Mouse (Mus musculus) embryonic facial prominence, embryonic 10.5 days (tissue): ENCODE measurements at regions not wholly inside any gene's neighbourhood (a gene's known extent, or its start where the extent isn't known, plus 50 kb on each side); places are given as distances from the start of the nearest gene placed in this dataset.
A peak's percentile ranks its signal among the peaks of the same experiment; 100 is the strongest.

Experiments used
- DNase-seq: peaks from one replicate; pipeline ENCODE4 v3.0.0-alpha.2; 2017; ENCODE audit warnings: low spot score
- H3K27ac ChIP-seq: fragments of 300-500 bp; sonication (generic); replicated peaks from 2 replicates; pipeline ENCODE4 v1.5.1; 2016; ENCODE audit warnings: mild to moderate bottlenecking
- H3K27me3 ChIP-seq: fragments of 300-500 bp; sonication (generic); replicated peaks from 2 replicates; pipeline ENCODE4 v1.6.1; 2016; ENCODE audit warnings: low read depth, mild to moderate bottlenecking; ENCODE audit not compliant: poor library complexity, severe bottlenecking
- H3K36me3 ChIP-seq: fragments of 300-500 bp; sonication (generic); replicated peaks from 2 replicates; pipeline ENCODE4 v1.6.1; 2016; ENCODE audit warnings: mild to moderate bottlenecking, moderate library complexity
- H3K4me1 ChIP-seq: fragments of 300-500 bp; sonication (generic); 2 replicates; pipeline ENCODE4 v1.6.1; 2016
- H3K4me3 ChIP-seq: fragments of 300-500 bp; sonication (generic); 2 replicates; pipeline ENCODE4 v1.5.1; 2016; ENCODE audit warnings: mild to moderate bottlenecking, moderate library complexity
- H3K9me3 ChIP-seq: fragments of 300-500 bp; sonication (generic); 2 replicates; pipeline ENCODE4 v1.6.1; 2016; ENCODE audit warnings: mild to moderate bottlenecking
- WGBS: fragments of 180-500 bp; shearing (Covaris S2); methylation state at CpG from one replicate; pipeline ENCODE4 v1.1.7; 2016; 5-methylcytosine and 5-hydroxymethylcytosine counted together

DNA sequence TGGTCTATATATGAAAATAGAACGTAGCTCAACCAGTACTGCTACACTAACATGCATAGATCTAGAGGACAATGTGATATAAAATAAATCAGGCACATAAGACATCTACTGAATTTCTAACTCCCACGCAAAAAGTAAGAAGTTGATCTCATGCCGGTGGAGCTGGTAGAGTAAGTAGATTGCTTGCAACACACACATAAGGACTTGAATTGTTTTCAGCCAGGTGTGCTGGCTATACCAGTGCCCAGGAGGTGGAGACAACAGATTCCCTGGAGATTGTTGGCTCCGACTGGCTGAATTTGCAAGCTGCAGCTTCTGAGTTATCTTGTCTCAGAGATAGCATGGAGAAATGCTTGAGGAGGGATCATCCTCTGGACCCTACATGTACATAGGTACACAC, 331.6 kb upstream of the Tenm3 start:
- no peaks in the 10 kb centered on the region for H3K4me1 ChIP-seq
- H3K27ac ChIP-seq, result no peak overlapping the region
- no peaks in the 10 kb centered on the region for H3K36me3 ChIP-seq
- 89% methylated on average over 4 of the region's 4 CpGs for WGBS
- no peak overlapping the region for H3K4me3 ChIP-seq
- H3K27me3 ChIP-seq, result no peaks in the 10 kb centered on the region
- DNase-seq, result no peak
- H3K9me3 ChIP-seq, result no peaks in the 10 kb centered on the region

DNA sequence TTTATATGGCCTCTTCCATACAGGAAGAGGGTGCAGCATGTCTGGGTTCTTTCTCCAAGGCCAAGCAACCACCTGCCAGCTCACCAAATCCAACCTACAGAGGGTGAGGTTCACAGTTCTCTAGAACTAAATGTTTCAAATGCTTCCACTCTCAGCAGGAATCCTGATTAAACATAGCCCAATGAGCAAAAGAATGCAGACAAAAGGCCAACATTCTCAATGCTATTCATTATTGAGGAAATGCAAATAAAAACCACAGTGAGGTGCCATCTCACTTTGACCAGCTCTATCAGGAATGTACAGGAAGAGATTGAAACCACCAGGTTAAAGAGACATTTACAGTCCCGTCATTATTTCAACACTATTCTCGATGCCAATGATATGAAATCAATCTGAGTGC, 331.2 kb upstream of the Tenm3 start:
- H3K4me3 ChIP-seq, result no peak overlapping the region
- no peaks in the 10 kb centered on the region for H3K27me3 ChIP-seq
- no peaks in the 10 kb centered on the region for H3K4me1 ChIP-seq
- no peaks in the 10 kb centered on the region for H3K9me3 ChIP-seq
- no peak overlapping the region for H3K27ac ChIP-seq
- no peak for DNase-seq
- no peaks in the 10 kb centered on the region for H3K36me3 ChIP-seq
- WGBS, result 88% methylated on average over 2 of the region's 2 CpGs

DNA sequence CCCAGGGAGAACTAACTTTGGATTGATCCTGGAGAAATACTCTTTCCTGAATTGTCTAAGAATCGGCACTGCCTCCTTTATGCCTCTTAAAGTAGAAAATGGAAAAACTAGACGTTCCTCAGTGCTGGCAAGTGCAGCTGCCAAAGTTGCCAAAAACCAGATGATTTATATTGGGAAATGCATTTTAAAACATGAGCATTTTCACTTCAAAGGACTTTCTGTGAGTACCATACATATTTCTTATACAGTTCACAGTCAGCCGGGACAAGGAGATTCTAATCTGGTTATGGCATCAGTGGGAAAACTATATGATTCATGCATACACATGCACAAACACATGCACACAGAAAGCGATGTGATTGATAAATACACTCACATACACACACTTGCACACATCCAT, 315.6 kb upstream of the Tenm3 start:
- Histone ChIP-seq H3K27me3 (no peaks in the 10 kb centered on the region), H3K4me1 (no peaks in the 10 kb centered on the region), H3K9me3 (no peaks in the 10 kb centered on the region), H3K27ac (no peak overlapping the region), H3K36me3 (no peaks in the 10 kb centered on the region), H3K4me3 (no peak overlapping the region)
- 83% methylated on average over 4 of the region's 4 CpGs for WGBS
- DNase-seq, result no peak

GRCm38 (mm10) chr8:49158201-49158600, 314.4 kb upstream of the Tenm3 start:
- no peaks in the 10 kb centered on the region for H3K36me3 ChIP-seq
- no peak overlapping the region for H3K27ac ChIP-seq
- H3K4me1 ChIP-seq, result no peaks in the 10 kb centered on the region
- no peak overlapping the region for H3K4me3 ChIP-seq
- no peak for DNase-seq
- H3K27me3 ChIP-seq, result no peaks in the 10 kb centered on the region
- 81% methylated on average over 4 of the region's 4 CpGs for WGBS
- H3K9me3 ChIP-seq, result no peaks in the 10 kb centered on the region

GRCm38 (mm10) chr8:49136503-49137044, 292.8 kb upstream of the Tenm3 start:
- H3K36me3 ChIP-seq, result no peaks in the 10 kb centered on the region
- H3K4me1 ChIP-seq, result no peaks in the 10 kb centered on the region
- 89% methylated on average over 10 of the region's 10 CpGs for WGBS
- DNase-seq, result no peak
- no peaks in the 10 kb centered on the region for H3K9me3 ChIP-seq
- no peak overlapping the region for H3K27ac ChIP-seq
- no peaks in the 10 kb centered on the region for H3K27me3 ChIP-seq
- no peak overlapping the region for H3K4me3 ChIP-seq

DNA sequence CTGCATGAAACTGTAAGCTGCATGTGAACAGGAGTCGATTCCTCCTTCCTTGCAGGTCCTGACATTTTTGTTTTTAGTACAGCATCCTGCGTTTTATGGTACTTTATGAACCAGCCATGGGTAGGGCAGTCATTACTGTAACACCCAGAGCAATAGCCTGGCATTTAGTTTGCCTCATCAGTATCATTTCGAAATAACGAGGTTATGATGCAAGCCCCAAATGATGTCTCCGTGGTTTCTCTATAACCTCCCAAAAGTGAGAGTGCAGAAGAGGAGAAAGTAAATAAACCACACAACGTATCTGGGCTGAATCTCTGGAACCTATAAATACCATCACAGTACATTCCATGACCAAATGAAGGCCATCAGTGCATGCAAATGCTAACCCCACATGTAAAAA, 265.3 kb upstream of the Tenm3 start:
- DNase-seq, result no peak
- Histone ChIP-seq H3K4me3 (no peak overlapping the region), H3K9me3 (no peaks in the 10 kb centered on the region), H3K4me1 (peaks cover 38% of the 10 kb centered on the region), H3K36me3 (no peaks in the 10 kb centered on the region), H3K27ac (peak overlapping the region; percentile 2; the same call in 1 of the 2 replicates), H3K27me3 (no peaks in the 10 kb centered on the region)
- 66% methylated on average over 6 of the region's 6 CpGs for WGBS

DNA sequence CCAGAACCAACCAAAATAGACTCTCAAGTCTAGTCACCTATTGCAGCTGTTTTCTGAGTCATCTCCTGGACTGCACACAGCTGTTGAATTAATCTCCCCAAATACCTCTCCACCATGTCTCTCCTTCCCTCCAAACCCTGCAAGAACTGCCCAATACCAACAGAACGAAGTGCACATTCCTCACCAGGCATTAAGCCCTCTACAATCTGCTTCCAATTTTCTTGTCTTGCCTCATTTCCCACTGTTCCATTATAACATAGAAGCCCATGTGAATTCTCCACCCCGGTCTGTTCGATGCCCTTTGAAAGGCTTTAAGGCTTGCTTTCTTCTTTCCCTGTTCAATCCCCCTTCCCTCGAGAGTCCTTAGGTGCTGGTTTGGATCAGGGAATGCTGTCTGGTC, 264.9 kb upstream of the Tenm3 start:
- Histone ChIP-seq H3K9me3 (no peaks in the 10 kb centered on the region), H3K4me1 (peaks cover 38% of the 10 kb centered on the region), H3K36me3 (no peaks in the 10 kb centered on the region), H3K27me3 (no peaks in the 10 kb centered on the region), H3K27ac (no peak overlapping the region; the same call in 1 of the 2 replicates), H3K4me3 (no peak overlapping the region)
- peak; percentile 74 for DNase-seq
- WGBS, result 40% methylated on average over 4 of the region's 4 CpGs

GRCm38 (mm10) chr8:49106531-49106930, 262.8 kb upstream of the Tenm3 start:
- Histone ChIP-seq H3K9me3 (no peaks in the 10 kb centered on the region), H3K36me3 (no peaks in the 10 kb centered on the region), H3K27me3 (no peaks in the 10 kb centered on the region), H3K27ac (no peak overlapping the region), H3K4me3 (no peak overlapping the region), H3K4me1 (peaks cover 38% of the 10 kb centered on the region)
- WGBS, result 66% methylated on average over 3 of the region's 3 CpGs
- no peak for DNase-seq

- 83% methylated on average over 7 of the region's 7 CpGs for WGBS
- DNase-seq, result no peak
Measured at GRCm38 (mm10) chr8:49101156-49101555, 257.4 kb upstream of the Tenm3 start.

DNA sequence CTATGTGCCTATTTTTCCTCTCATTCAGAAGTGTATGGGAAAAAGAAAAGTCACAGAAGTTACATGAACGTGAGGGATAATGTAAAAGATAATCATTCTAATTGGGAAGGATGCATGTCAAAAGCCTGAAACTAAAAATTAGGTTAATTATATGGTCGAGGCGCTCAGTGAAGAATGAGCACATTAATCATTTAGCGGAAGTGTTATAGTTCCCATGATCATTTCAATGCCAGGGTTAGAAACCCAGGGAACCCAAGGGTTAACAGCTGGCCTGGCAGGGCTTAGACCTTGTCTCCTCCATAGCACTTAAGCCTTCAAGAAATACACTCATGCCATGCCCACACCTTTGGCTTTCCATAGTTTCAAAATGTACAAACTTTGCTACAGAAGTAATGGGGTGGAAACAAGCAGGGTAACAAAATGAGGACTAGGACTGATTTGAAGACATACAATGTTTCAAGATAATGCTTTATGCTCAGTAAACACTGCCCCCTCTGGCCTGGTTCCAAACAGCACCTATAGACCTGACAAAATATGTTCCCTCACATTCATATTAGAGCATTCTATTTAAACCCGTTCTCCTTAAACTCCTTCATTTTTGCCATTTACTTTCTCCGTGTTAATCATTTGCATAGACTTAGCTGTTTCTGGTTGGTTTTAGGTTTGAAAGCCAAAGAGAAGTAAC, 240.6 kb upstream of the Tenm3 start:
- no peak overlapping the region for H3K4me3 ChIP-seq
- H3K27me3 ChIP-seq, result no peaks in the 10 kb centered on the region
- H3K27ac ChIP-seq, result no peak overlapping the region
- WGBS, result 86% methylated on average over 6 of the region's 6 CpGs
- H3K9me3 ChIP-seq, result no peaks in the 10 kb centered on the region
- H3K36me3 ChIP-seq, result no peaks in the 10 kb centered on the region
- peak; percentile 18 for DNase-seq
- no peaks in the 10 kb centered on the region for H3K4me1 ChIP-seq

More at GRCm38 (mm10) chr8:49101156-49101555, 257.4 kb upstream of the Tenm3 start:
- no peaks in the 10 kb centered on the region for H3K27me3 ChIP-seq
- H3K4me3 ChIP-seq, result no peak overlapping the region
- no peaks in the 10 kb centered on the region for H3K36me3 ChIP-seq
- H3K27ac ChIP-seq, result no peak overlapping the region
- H3K4me1 ChIP-seq, result peaks cover 5% of the 10 kb centered on the region; the same call in 1 of the 2 replicates
- peaks cover 4% of the 10 kb centered on the region; the same call in 1 of the 2 replicates for H3K9me3 ChIP-seq

DNA sequence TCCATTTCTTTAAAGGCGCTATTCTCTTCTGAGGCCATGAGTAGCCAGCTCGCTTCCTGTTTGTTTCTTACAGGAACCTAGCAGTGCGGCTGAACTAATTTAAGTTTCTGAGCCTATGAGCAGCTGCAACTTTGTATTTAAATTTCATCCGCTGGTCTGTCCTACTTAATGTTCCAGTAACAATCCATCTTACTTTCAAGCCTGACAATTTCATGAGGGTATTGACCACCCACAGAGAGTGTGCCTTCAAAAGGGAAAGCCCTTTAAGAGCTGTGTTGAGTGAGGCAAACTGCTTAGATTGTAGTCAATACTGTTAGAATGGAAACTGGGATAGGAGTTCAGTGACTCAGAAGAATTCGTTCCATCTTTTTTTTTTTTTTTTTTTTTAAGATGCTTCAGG, 225.7 kb upstream of the Tenm3 start:
- H3K36me3 ChIP-seq, result no peaks in the 10 kb centered on the region
- DNase-seq, result no peak
- WGBS, result 82% methylated on average over 5 of the region's 5 CpGs

DNA sequence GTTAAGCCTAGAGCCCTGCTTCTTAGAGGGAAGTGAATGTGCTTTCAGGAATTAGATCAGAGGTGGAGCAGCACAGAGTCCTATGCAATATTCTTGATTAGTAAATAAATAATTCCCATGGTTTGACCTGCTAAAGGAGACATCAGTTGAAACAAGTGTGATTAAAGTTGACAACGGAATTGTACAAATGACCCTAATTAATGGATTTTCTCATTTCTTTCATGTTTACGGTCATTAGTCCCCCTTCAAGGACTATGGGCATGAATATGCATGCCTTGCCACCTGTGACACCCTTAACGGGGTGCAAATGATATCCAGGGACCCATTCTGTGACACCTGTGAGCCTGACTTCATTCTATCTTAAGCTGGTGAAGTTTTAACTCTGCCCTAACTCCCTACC, 219.5 kb upstream of the Tenm3 start:
- WGBS, result 64% methylated on average over 3 of the region's 3 CpGs
- Histone ChIP-seq H3K4me3 (no peak overlapping the region), H3K27me3 (no peaks in the 10 kb centered on the region), H3K27ac (no peak overlapping the region), H3K4me1 (no peaks in the 10 kb centered on the region), H3K9me3 (no peaks in the 10 kb centered on the region), H3K36me3 (no peaks in the 10 kb centered on the region)
- no peak for DNase-seq

More for the DNA sequence above, 225.7 kb upstream of the Tenm3 start:
- Histone ChIP-seq H3K27me3 (no peaks in the 10 kb centered on the region), H3K9me3 (no peaks in the 10 kb centered on the region), H3K27ac (no peak overlapping the region), H3K4me1 (no peaks in the 10 kb centered on the region), H3K4me3 (no peak overlapping the region)

DNA sequence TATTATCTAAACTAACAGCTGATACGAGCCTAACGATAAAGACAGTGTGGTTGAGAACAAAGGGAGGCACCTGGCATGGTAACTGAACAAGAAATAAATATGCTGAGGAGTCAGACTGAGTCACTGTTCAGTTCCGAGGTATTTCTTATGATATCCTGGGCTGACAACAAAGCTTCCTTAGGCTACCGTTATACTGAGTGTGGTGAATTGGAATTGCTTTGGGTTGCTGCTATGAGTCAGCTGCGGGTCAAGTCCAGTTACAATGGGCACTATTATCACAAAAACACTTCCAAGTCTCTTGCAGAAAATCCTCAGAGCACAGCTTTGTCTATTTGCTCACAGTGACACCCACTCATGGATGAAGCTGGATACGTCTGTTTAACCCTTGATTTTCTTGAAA, 199.5 kb upstream of the Tenm3 start:
- Histone ChIP-seq H3K4me1 (no peaks in the 10 kb centered on the region), H3K27ac (no peak overlapping the region), H3K36me3 (no peaks in the 10 kb centered on the region), H3K9me3 (peaks cover 2% of the 10 kb centered on the region; the same call in 1 of the 2 replicates), H3K4me3 (no peak overlapping the region), H3K27me3 (no peaks in the 10 kb centered on the region)
- WGBS, result 69% methylated on average over 6 of the region's 6 CpGs
- no peak for DNase-seq
